Mouse (Mus musculus): ENCODE results near the gene Tbc1d22a.
"Not testable (repeated sequence)": the region's sequence is repeated elsewhere in the genome, so short reads cannot be mapped to it uniquely, and the experiment has no call there.

Tbc1d22a gene

GRCm38 (mm10) chr15:86203292-86203793 lies 10.9 kb upstream of the Tbc1d22a start:
- no peak for DNase-seq (ENCODE audit: low read depth, low spot score)

- no peak for DNase-seq (ENCODE audit: low read depth, low spot score)
Measured at GRCm38 (mm10) chr15:86203942-86204561, 10.2 kb upstream of the Tbc1d22a start.

GRCm38 (mm10) chr15:86205300-86205699 lies 9.0 kb upstream of the Tbc1d22a start:
- DNase-seq (ENCODE audit: low read depth, low spot score), result peak; percentile 37

- DNase-seq (ENCODE audit: low read depth, low spot score), result no peak
Measured at GRCm38 (mm10) chr15:86206385-86206784, 7.9 kb upstream of the Tbc1d22a start.

GRCm38 (mm10) chr15:86212193-86212592 lies 2.1 kb upstream of the Tbc1d22a start:
- DNase-seq (ENCODE audit: low read depth, low spot score), result not testable (repeated sequence)

GRCm38 (mm10) chr15:86214549-86215201 lies 416 bp downstream of the Tbc1d22a start:
- DNase-seq (ENCODE audit: low read depth, low spot score), result no peak

GRCm38 (mm10) chr15:86216641-86217040 lies 2.4 kb downstream of the Tbc1d22a start:
- not testable (repeated sequence) for DNase-seq (ENCODE audit: low read depth, low spot score)

GRCm38 (mm10) chr15:86219534-86220228 lies 5.4 kb downstream of the Tbc1d22a start:
- no peak for DNase-seq (ENCODE audit: low read depth, low spot score)

GRCm38 (mm10) chr15:86220229-86220630 lies 6.0 kb downstream of the Tbc1d22a start:
- DNase-seq (ENCODE audit: low read depth, low spot score), result no peak

GRCm38 (mm10) chr15:86220715-86221114 lies 6.5 kb downstream of the Tbc1d22a start:
- no peak for DNase-seq (ENCODE audit: low read depth, low spot score)

GRCm38 (mm10) chr15:86221369-86221768 lies 7.1 kb downstream of the Tbc1d22a start:
- DNase-seq (ENCODE audit: low read depth, low spot score), result no peak

GRCm38 (mm10) chr15:86221901-86222300 lies 7.6 kb downstream of the Tbc1d22a start:
- DNase-seq (ENCODE audit: low read depth, low spot score), result not testable (repeated sequence)

GRCm38 (mm10) chr15:86224972-86225551 lies 10.8 kb downstream of the Tbc1d22a start:
- no peak for DNase-seq (ENCODE audit: low read depth, low spot score)

GRCm38 (mm10) chr15:86226221-86226620 lies 12.0 kb downstream of the Tbc1d22a start:
- DNase-seq (ENCODE audit: low read depth, low spot score), result no peak

GRCm38 (mm10) chr15:86226968-86227367 lies 12.7 kb downstream of the Tbc1d22a start:
- no peak for DNase-seq (ENCODE audit: low read depth, low spot score)

GRCm38 (mm10) chr15:86228186-86228585 lies 13.9 kb downstream of the Tbc1d22a start:
- DNase-seq (ENCODE audit: low read depth, low spot score), result no peak

- DNase-seq (ENCODE audit: low read depth, low spot score), result no peak
Measured at GRCm38 (mm10) chr15:86229088-86229487, 14.8 kb downstream of the Tbc1d22a start.

- DNase-seq (ENCODE audit: low read depth, low spot score), result no peak
Measured at GRCm38 (mm10) chr15:86229623-86230022, 15.4 kb downstream of the Tbc1d22a start.

- DNase-seq (ENCODE audit: low read depth, low spot score), result no peak
Measured at GRCm38 (mm10) chr15:86231170-86231569, 16.9 kb downstream of the Tbc1d22a start.

GRCm38 (mm10) chr15:86231831-86232512 lies 17.7 kb downstream of the Tbc1d22a start:
- no peak for DNase-seq (ENCODE audit: low read depth, low spot score)

- no peak for DNase-seq (ENCODE audit: low read depth, low spot score)
Measured at GRCm38 (mm10) chr15:86234001-86234400, 19.7 kb downstream of the Tbc1d22a start.

All from c-Kit-negative CD71-positive TER-119-positive erythroid progenitor cells, embryonic 14.5 days (primary cell).